Mouse (Mus musculus): ENCODE data around the gene Odf2l. TPM values are rescaled to one million over a fixed set of nuclear protein-coding genes. Genes with fewer than 3 reads are reported as not detected.

Odf2l gene
- polyA plus RNA-seq, 1 experiment from 2014 or later, result 28.5 TPM

DNA sequence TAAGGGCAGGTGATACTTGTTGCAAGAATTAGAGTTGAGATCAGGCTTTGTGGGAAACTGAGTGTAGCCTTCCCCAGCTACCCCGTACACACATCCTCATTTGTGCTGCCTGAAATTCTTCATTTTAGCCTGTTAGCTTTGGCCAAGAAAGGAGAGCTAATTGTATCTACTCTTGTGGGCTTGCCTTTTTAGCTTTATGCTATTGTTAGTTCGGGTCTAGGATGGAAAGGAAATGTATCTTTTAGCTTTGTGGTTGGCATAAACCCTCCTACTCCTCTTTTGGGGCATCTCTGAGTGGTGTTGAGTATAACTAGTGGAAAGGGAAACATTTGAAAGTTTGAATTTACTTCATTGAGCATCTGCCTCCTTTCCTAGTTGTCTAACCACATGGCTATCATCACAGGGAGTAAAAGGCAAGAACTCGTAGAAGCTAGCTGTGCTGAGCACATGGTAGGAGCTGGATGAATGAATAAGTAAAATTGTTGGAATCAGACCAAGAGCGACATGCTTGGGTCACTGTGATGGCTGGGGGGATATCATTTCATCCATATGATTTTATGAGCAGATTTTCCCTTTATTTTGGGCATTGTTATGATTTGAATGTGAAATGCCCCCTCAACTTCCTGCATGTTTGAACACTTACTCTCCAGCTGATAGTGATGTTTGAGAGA is 53.1 kb downstream of the Odf2l start:
- H3K9ac ChIP-seq (replicated peaks), result no peak overlapping the region
- H3K4me3 ChIP-seq, result no peak overlapping the region
- H3K27me3 ChIP-seq, result no peaks in the 10 kb centered on the region
- H3K4me2 ChIP-seq (replicated peaks), result no peak overlapping the region
- no peak overlapping the region for H3K27ac ChIP-seq (replicated peaks)
- WGBS, result 81% methylated on average over 4 of the region's 4 CpGs
- no peak for ATAC-seq (ENCODE audit: low FRiP score, low read depth)
- H3K9me3 ChIP-seq, result no peaks in the 10 kb centered on the region
- no peaks in the 10 kb centered on the region for H3K36me3 ChIP-seq
- H3K4me1 ChIP-seq, result no peaks in the 10 kb centered on the region

- Histone ChIP-seq H3K27ac (replicated peaks) (no peak overlapping the region), H3K4me1 (no peaks in the 10 kb centered on the region), H3K9me3 (no peaks in the 10 kb centered on the region), H3K9ac (replicated peaks) (no peak overlapping the region), H3K4me2 (replicated peaks) (no peak overlapping the region), H3K4me3 (no peak overlapping the region), H3K36me3 (no peaks in the 10 kb centered on the region), H3K27me3 (no peaks in the 10 kb centered on the region)
- no peak for ATAC-seq (ENCODE audit: low FRiP score, low read depth)
Observed at GRCm38 (mm10) chr3:145184645-145185044, 66.3 kb downstream of the Odf2l start.

- no peak overlapping the region for H3K4me3 ChIP-seq
- no peak overlapping the region for H3K27ac ChIP-seq (replicated peaks)
- no peaks in the 10 kb centered on the region for H3K36me3 ChIP-seq
- no peaks in the 10 kb centered on the region for H3K27me3 ChIP-seq
- H3K4me2 ChIP-seq (replicated peaks), result no peak overlapping the region
- no peaks in the 10 kb centered on the region for H3K4me1 ChIP-seq
- ATAC-seq (ENCODE audit: low FRiP score, low read depth), result no peak
- no peaks in the 10 kb centered on the region for H3K9me3 ChIP-seq
- 93% methylated on average over 2 of the region's 2 CpGs for WGBS
- no peak overlapping the region for H3K9ac ChIP-seq (replicated peaks)
Observed at GRCm38 (mm10) chr3:145191972-145192371, 73.6 kb downstream of the Odf2l start.

GRCm38 (mm10) chr3:145195240-145195923 is 77.0 kb downstream of the Odf2l start:
- Histone ChIP-seq H3K9ac (replicated peaks) (no peak overlapping the region), H3K27ac (replicated peaks) (no peak overlapping the region), H3K4me1 (no peaks in the 10 kb centered on the region), H3K4me2 (replicated peaks) (no peak overlapping the region), H3K9me3 (no peaks in the 10 kb centered on the region), H3K27me3 (no peaks in the 10 kb centered on the region), H3K36me3 (no peaks in the 10 kb centered on the region), H3K4me3 (no peak overlapping the region)
- WGBS, result 87% methylated on average over 8 of the region's 8 CpGs
- ATAC-seq (ENCODE audit: low FRiP score, low read depth), result no peak

DNA sequence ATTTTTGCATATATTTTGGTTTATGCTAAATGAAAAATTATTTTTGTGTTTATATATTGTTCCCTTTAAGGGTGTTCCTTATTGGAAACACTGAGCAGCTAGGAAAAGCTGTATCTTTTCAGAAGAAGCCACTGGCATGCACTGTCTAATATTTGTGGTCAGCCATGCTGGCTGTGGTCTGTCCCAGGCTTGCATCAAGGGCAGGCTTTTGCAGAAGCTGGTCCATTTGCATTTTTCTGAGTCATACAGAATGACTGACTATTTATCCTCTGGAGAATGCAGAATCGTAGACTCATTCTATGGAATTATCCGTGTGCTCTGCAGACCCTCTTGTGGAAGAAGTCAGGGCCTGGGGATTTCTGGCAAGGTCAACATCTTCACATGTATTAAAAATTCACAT is 79.7 kb downstream of the Odf2l start:
- H3K27me3 ChIP-seq, result no peaks in the 10 kb centered on the region
- H3K9me3 ChIP-seq, result no peaks in the 10 kb centered on the region
- 80% methylated on average over 2 of the region's 2 CpGs for WGBS
- ATAC-seq (ENCODE audit: low FRiP score, low read depth), result no peak
- no peaks in the 10 kb centered on the region for H3K36me3 ChIP-seq
- H3K4me2 ChIP-seq (replicated peaks), result no peak overlapping the region
- no peak overlapping the region for H3K27ac ChIP-seq (replicated peaks)
- H3K4me3 ChIP-seq, result no peak overlapping the region
- H3K9ac ChIP-seq (replicated peaks), result no peak overlapping the region
- H3K4me1 ChIP-seq, result no peaks in the 10 kb centered on the region

Other genes with a start within 250 kb of the Odf2l start
- not detected in 2 replicates for gene Clca4b, start 186.1 kb upstream of the Odf2l start, polyA plus RNA-seq (2016; fragmentation: Nextera tagmentation; extraction: Ambion mirVana)
- not detected in 2 replicates for gene Clca4a, start 143.5 kb upstream of the Odf2l start, polyA plus RNA-seq (2016; fragmentation: Nextera tagmentation; extraction: Ambion mirVana)
- not detected in 2 replicates for gene Clca1, start 85.8 kb upstream of the Odf2l start, polyA plus RNA-seq (2016; fragmentation: Nextera tagmentation; extraction: Ambion mirVana)
- 0.09 TPM in 1 of 2 replicates, not detected in the other for gene Clca2, start 19.1 kb upstream of the Odf2l start, polyA plus RNA-seq (2016; fragmentation: Nextera tagmentation; extraction: Ambion mirVana)
- 0.52 and 0.68 TPM in 2 replicates for gene Col24a1, start 173.9 kb downstream of the Odf2l start, polyA plus RNA-seq (2016; fragmentation: Nextera tagmentation; extraction: Ambion mirVana)

Data from midbrain, embryonic 12.5 days (tissue).